Mouse (Mus musculus): ENCODE data around the gene Mapk12.

Mapk12 gene

DNA sequence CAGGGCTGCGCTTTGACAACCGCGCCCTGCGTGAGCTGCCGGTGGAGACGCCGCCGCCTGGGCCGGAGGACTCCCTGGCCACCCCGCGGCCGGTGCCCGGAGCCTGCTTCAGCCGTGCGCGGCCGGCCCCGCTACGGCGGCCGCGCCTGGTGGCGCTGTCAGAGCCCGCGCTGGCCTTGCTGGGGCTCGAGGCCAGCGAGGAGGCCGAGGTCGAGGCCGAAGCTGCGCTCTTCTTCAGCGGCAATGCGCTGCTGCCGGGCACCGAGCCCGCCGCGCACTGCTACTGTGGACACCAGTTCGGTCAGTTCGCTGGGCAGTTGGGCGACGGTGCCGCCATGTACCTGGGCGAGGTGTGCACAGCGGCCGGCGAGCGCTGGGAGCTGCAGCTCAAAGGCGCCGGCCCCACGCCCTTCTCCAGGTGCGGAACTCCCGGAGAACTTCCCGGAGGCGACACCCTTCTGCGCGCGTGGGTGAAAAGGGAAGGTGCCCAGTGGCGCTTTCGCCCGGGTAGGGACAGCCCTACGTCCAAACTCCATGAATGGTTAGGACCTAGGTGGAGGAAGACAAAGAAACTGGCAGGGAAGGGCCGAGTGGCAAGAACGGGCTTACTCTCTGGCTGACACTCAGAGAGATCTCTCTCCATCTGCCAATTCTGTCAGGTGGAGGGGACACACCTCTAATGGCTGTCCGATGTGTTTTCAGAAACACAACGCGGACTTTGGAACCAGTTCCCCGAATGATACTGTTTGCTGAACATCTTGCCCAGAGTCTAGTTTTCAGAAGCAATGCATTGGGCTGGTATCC, 51.1 kb downstream of the Mapk12 start:
- DNase-seq, result no peak

DNA sequence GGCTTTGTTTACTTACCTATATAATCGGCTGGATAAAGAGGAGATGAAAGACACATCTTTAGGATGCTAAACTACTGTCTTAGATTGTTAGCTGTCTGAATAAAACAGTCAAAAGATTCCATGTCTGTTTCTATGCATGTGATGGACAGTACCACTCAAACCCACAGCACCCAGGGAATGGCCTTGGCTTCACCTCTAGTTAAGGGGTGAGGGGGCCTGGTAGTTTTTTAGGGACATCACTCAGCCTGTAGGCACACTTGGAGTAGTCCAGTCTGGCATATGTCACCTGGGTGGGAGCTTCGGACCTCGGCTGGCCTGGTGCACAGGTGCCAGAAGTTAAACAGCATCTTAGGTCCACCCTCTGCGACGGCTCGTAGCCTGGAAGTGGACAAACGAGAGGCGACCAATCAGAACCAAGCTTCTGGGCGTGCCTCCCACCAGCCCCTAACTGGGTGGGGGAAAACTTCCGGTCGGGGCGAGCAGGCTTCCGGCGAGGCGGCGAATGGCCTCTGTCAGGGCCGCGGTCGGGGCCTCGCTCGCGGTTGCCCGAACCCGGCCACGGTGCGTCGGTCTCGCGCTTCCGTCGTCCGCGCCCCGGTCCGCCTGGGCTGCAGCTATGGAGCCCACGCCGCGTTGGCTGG, 51.8 kb downstream of the Mapk12 start, which contains the start of gene Selenoo:
TSS of gene Selenoo (plus strand) at position 478 of the 641 bp plus-strand sequence.
- DNase-seq, result peak; percentile 88

DNA sequence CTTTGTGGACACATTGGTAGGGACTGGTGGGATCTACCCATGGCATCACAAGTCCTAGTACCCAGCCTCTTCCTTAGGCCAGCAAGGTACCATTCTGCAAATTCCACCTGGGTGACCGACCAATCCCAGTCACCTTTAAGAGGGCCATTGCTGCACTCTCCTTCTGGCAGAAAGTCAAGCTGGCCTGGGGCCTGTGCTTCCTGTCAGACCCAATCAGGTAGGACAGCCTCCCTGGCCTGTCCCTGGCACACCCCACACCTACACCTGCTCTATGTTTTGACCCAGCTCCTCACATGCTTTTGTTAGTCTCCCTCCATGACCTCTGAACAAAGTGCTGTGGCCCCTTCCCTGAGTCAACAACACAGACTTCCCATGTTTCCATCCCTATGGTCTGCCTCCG, 55.7 kb downstream of the Mapk12 start:
- no peak for DNase-seq

DNA sequence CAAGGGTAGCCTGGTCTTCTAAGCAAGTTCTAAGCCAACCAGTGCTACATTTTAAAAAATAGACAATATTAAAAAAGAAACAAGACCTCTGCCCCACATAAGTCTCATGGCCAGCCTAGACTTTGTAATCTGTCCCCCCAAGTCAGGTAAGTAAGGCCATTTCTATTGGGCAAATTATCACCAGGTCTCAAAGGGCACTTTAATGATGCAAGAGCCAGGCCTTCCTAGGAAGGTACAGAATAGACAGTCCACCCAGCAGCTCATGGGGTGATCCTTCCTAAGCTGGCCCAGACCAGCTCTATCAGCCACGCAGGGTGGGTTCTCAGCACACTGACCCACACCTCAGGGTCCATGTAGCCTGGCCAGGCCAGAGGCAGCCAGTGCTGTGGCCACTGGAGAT, 56.6 kb downstream of the Mapk12 start:
- DNase-seq, result no peak

Measured in right cerebral cortex, postnatal 14 days (tissue).